Mouse (Mus musculus): Measurements from ENCODE around the gene Apela.

GRCm38 (mm10) chr8:65068473-65068819 lies 31.3 kb upstream of the Apela start:
- TF ChIP-seq CTCF (IDR thresholded peaks at IDR 0.05; ENCODE audit: low read depth): no peak
- no peak for TF ChIP-seq EP300 (IDR thresholded peaks at IDR 0.05; ENCODE audit: low read depth)
